Mouse (Mus musculus) intestine, embryonic 16.5 days (tissue): ENCODE data around the gene Smc1a. TPM values are rescaled to one million over a fixed set of nuclear protein-coding genes. Genes with fewer than 3 reads are reported as not detected.
"Not testable (repeated sequence)": the region's sequence is repeated elsewhere in the genome, so short reads cannot be mapped to it uniquely, and the experiment has no call there.

Source experiments
- ATAC-seq: fragments of 200-750 bp; cut with Nextera tagmentation; 2 replicates; pipeline ENCODE4 v1.8.0; 2017; ENCODE audit warnings: moderate TSS enrichment, moderate library complexity
- H3K27ac ChIP-seq: fragments of 300-500 bp; sonication (generic); 2 replicates; pipeline ENCODE4 v1.5.1; 2014; ENCODE audit warnings: mild to moderate bottlenecking, low read length
- H3K27me3 ChIP-seq: fragments of 300-500 bp; sonication (generic); replicated peaks from 2 replicates; pipeline ENCODE4 v1.6.1; 2014; ENCODE audit warnings: low read length, control low read depth, mixed read lengths; ENCODE audit not compliant: control insufficient read depth, insufficient read depth
- H3K36me3 ChIP-seq: fragments of 300-500 bp; sonication (generic); 2 replicates; pipeline ENCODE4 v1.6.1; 2014; ENCODE audit warnings: low read length, control low read depth; ENCODE audit not compliant: control insufficient read depth, insufficient read depth
- H3K4me1 ChIP-seq: fragments of 300-500 bp; sonication (generic); 2 replicates; pipeline ENCODE4 v1.6.1; 2014; ENCODE audit warnings: low read length, control low read depth, mixed read lengths; ENCODE audit not compliant: control insufficient read depth, insufficient read depth
- H3K4me2 ChIP-seq: fragments of 300-500 bp; sonication (generic); 2 replicates; pipeline ENCODE4 v1.6.1; 2014; ENCODE audit warnings: low read depth, low read length, control low read depth
- H3K4me3 ChIP-seq: fragments of 300-500 bp; sonication (generic); 2 replicates; pipeline ENCODE4 v1.5.1; 2014; ENCODE audit warnings: mild to moderate bottlenecking, low read length
- H3K9ac ChIP-seq: fragments of 300-500 bp; sonication (generic); 2 replicates; pipeline ENCODE4 v1.6.1; 2014; ENCODE audit warnings: low read depth, low read length
- H3K9me3 ChIP-seq: fragments of 300-500 bp; sonication (generic); 2 replicates; pipeline ENCODE4 v1.6.1; 2016; ENCODE audit warnings: low read length, control low read depth; ENCODE audit not compliant: control insufficient read depth
- WGBS: fragments of 180-500 bp; shearing (Covaris S2); extraction: QIAGEN DNeasy Blood & Tissue Kit; methylation state at CpG from one replicate; pipeline ENCODE4 v1.1.7; 2014; 5-methylcytosine and 5-hydroxymethylcytosine counted together
- polyA plus RNA-seq: library from polyadenylated mRNA; unstranded; fragments of >200 nt; fragmentation: Nextera tagmentation; extraction: Ambion mirVana; gene quantifications from 2 replicates; pipeline ENCODE4 v1.2.1, GENCODE M21; 2015

Gene Smc1a
- polyA plus RNA-seq, 1 experiment from 2014 or later, result 77.9 TPM

DNA sequence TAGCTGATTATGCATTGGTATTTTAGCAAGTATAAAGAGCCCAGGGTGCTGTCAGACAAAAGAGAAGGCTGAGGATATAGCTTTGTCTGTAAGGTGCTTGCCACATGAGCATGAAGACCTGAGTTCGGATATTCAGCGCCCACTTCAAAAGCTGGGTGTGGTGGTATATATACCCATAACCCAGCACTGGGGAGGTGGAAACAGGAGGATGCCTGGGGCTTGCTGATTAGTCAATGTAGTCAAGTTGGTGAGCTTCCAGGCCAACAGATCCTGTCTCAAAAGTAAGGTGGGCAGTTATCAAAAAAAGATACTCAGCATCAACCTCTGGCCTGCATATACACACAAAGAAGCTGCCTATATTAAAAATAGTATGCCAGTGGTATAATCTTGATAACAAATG is 3.1 kb downstream of the Smc1a start:
- WGBS, result 88% methylated on average over 2 of the region's 2 CpGs

DNA sequence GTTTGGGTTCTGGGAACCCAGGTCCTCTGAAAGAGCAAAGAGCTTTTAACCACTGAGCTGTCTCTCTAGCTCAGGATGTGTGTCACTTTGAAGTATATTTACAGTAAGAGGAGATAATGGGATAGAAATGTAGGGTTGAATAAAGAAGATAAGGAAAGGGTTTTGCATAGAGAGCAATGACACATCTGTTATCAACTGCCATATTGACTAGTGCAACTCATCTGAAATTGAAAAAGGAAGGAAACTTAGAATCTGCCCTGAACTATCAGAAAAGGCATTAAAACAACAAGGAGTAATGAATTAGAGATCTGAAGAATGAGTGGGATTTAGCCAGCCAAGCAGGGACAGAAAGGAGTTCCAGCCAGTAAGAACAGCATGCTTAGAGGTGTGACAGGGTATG is 23.6 kb downstream of the Smc1a start:
- H3K9me3 ChIP-seq, result no peaks in the 10 kb centered on the region
- no peak overlapping the region for H3K4me2 ChIP-seq
- no peaks in the 10 kb centered on the region for H3K27me3 ChIP-seq
- no peak for ATAC-seq
- H3K36me3 ChIP-seq, result no peaks in the 10 kb centered on the region
- no peaks in the 10 kb centered on the region for H3K4me1 ChIP-seq
- no peak overlapping the region for H3K9ac ChIP-seq
- no peak overlapping the region for H3K4me3 ChIP-seq
- no peak overlapping the region for H3K27ac ChIP-seq

More for the DNA sequence above, 3.1 kb downstream of the Smc1a start:
- Histone ChIP-seq H3K4me3 (no peak overlapping the region), H3K4me1 (peaks cover 5% of the 10 kb centered on the region; the same call in 1 of the 2 replicates), H3K9ac (no peak overlapping the region), H3K9me3 (no peaks in the 10 kb centered on the region), H3K27me3 (no peaks in the 10 kb centered on the region; the same call in 1 of the 2 replicates), H3K27ac (no peak overlapping the region), H3K36me3 (no peaks in the 10 kb centered on the region), H3K4me2 (no peak overlapping the region)
- ATAC-seq, result no peak

DNA sequence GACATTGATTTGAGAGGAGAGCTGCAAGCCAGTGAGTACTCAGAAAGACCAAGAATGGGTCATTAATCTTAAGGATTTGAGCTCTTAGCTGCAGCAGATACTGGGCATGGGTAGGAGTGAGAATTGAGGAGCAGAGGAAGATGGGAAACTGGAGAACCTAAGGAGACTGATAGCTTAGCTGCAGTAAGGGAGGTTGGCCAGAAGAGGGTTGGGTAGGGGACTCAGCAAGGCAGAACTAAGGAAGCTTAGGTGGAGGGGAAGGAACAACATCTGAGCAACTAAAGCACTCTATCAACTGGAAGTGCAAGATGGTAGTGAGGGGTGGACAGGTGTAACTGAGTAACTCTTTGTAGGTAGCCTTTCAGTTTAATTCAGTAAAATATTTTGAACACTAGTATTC is 31.0 kb downstream of the Smc1a start:
- peaks cover 3% of the 10 kb centered on the region; the same call in 1 of the 2 replicates for H3K27me3 ChIP-seq
- no peak for ATAC-seq
- no peaks in the 10 kb centered on the region for H3K36me3 ChIP-seq
- no peak overlapping the region for H3K4me3 ChIP-seq
- H3K9ac ChIP-seq, result no peak overlapping the region
- H3K4me2 ChIP-seq, result no peak overlapping the region
- no peaks in the 10 kb centered on the region for H3K4me1 ChIP-seq
- H3K27ac ChIP-seq, result no peak overlapping the region
- no peaks in the 10 kb centered on the region for H3K9me3 ChIP-seq

DNA sequence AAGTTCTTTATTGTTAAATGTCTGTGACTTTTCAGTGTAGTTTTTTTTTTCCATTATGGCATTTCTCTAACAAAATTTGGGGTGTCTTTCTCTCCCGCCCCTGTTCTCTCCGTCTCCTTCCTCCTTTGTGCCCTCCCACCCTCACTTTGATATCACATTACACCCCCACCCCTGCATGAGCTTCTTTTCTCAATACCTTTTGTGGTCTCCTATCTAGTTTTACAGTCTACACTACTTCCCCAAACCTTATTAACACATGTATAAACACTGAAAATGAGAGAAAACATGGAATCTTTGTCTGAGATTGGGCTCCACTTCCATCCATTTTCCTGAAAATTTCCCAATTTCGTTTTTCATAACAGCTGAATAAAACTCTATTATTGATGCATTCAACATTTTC is 36.3 kb downstream of the Smc1a start:
- H3K4me1 ChIP-seq, result no peaks in the 10 kb centered on the region
- 79% methylated on average over 3 of the region's 3 CpGs for WGBS
- no peak overlapping the region for H3K27ac ChIP-seq
- no peak overlapping the region for H3K4me2 ChIP-seq
- no peaks in the 10 kb centered on the region; the same call in 1 of the 2 replicates for H3K36me3 ChIP-seq
- no peak overlapping the region for H3K9ac ChIP-seq
- H3K9me3 ChIP-seq, result no peaks in the 10 kb centered on the region
- no peak overlapping the region for H3K4me3 ChIP-seq
- H3K27me3 ChIP-seq, result no peaks in the 10 kb centered on the region; the same call in 1 of the 2 replicates
- ATAC-seq, result no peak

DNA sequence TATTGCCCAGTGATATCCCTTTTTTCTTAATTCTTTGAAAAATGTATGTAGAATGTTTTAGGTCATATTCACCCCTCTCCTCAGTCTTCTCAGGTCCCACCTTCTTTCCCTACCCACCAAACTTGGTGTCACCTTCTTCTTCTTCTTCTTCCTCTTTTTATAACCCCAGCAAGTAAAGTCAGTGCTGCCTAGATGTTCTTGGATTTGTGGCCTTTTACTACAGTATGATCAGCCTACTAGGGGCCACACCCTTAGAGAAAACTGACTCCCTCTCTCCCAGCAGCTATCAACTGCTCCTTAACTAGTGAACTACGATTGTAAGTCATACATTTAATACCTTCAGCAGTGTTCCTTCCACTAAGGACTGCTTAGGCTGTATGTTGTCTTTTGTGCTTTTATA is 37.9 kb downstream of the Smc1a start:
- ATAC-seq, result no peak
- H3K4me2 ChIP-seq, result no peak overlapping the region
- no peaks in the 10 kb centered on the region for H3K4me1 ChIP-seq
- H3K9ac ChIP-seq, result no peak overlapping the region
- no peaks in the 10 kb centered on the region for H3K9me3 ChIP-seq
- no peaks in the 10 kb centered on the region; the same call in 1 of the 2 replicates for H3K36me3 ChIP-seq
- whole genome bisulfite sequencing, result 64% methylated on average over 1 of the region's 1 CpGs
- no peak overlapping the region for H3K27ac ChIP-seq
- no peaks in the 10 kb centered on the region; the same call in none of the 2 replicates for H3K27me3 ChIP-seq
- H3K4me3 ChIP-seq, result no peak overlapping the region

DNA sequence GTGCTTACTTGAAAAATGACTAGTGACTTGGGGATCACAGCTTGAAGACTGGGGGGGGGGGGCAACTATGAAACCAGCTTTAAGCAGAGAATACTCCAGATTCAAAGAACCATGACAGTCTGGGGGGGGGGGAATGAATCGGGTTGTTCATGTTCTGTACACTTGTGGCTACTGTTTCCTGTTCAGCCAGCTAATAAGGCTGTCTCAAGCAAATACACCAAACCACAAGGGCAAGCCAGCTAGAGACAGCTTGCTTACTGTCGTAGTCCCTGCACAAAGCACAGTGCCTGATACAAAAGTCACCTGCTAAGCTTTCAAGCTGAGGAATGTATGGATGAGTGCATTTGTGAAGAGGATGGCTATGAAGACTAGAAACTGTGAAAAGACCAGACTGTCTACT is 49.4 kb downstream of the Smc1a start:
- no peak overlapping the region for H3K9ac ChIP-seq
- no peak overlapping the region for H3K4me2 ChIP-seq
- 84% methylated on average over 2 of the region's 2 CpGs for WGBS
- no peak overlapping the region for H3K27ac ChIP-seq
- no peaks in the 10 kb centered on the region for H3K9me3 ChIP-seq
- ATAC-seq, result no peak
- H3K27me3 ChIP-seq, result peaks cover 6% of the 10 kb centered on the region; the same call in 1 of the 2 replicates
- H3K36me3 ChIP-seq, result no peaks in the 10 kb centered on the region; the same call in 1 of the 2 replicates
- no peak overlapping the region for H3K4me3 ChIP-seq
- H3K4me1 ChIP-seq, result no peaks in the 10 kb centered on the region

DNA sequence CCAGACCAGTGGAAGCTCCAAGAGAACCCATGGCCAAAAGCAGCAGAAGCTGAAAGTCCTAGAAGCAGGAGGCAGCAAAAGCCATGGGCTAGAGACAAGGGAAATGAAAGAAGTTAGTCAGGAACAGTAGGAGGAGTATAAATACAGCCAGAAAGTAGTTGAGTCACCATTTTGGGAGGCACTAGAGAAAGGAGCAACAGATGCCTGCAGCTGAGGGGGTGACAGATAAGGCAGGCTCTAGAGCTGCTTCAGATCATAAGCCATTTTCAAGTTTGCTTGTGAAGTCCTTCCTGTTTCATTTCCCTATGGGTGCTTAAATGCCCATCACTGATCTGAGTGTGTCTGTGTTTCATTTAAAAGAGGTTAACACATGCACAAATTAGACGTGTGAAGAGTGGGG is 51.6 kb downstream of the Smc1a start:
- no peaks in the 10 kb centered on the region; the same call in 1 of the 2 replicates for H3K36me3 ChIP-seq
- 52% methylated on average over 1 of the region's 1 CpGs for WGBS
- no peak overlapping the region for H3K9ac ChIP-seq
- no peak for ATAC-seq
- no peak overlapping the region for H3K4me2 ChIP-seq
- H3K27me3 ChIP-seq, result 0 out of 2 replicates have a peak, but pooled peaks cover 4% of the 10 kb centered on the region
- H3K9me3 ChIP-seq, result no peaks in the 10 kb centered on the region
- H3K4me3 ChIP-seq, result no peak overlapping the region
- H3K4me1 ChIP-seq, result no peaks in the 10 kb centered on the region
- H3K27ac ChIP-seq, result no peak overlapping the region

DNA sequence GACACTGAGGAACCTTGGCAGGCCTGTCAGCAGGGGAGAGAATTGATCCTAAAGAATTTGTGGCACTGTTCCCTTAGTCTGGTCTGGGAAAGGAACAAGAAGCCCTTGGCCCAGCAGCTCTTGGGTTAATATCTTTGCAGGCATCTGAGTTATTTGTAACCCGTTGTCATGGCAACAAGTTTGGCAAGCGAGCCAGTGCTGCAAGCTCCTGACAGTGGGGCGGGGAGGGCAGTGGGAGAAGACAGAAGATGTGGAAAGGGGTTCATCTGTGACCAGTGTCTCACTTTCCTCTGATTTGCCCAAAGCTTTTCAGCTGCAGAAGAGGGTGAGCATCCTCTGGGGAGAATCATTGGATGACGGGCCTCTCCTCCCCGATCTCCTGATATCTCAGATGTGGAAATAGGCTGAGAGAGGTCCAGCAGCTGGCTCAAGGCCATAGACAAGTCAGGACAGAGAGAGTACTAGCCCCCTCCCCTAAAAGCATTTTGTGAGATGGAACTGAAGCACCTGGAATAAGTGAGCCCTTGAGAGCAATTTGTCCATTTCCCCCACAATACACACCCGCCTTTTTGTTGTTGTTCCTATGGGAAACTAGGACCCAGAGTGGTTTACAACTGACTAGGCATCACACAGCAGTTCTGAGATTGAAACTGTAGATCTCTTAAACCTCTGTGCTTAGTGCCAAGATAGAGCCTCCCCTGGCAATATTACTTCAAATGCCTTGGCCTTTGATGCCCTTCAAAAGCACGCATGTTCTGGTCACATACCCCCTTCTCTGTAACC is 73.8 kb downstream of the Smc1a start:
- H3K4me1 ChIP-seq, H3K9ac ChIP-seq, ATAC-seq, H3K27ac ChIP-seq, H3K4me3 ChIP-seq, H3K36me3 ChIP-seq, H3K4me2 ChIP-seq, H3K9me3 ChIP-seq: not testable (repeated sequence)
- H3K27me3 ChIP-seq, result peaks cover 11% of the 10 kb centered on the region; the same call in 1 of the 2 replicates
- 31% methylated on average over 7 of the region's 7 CpGs for WGBS

DNA sequence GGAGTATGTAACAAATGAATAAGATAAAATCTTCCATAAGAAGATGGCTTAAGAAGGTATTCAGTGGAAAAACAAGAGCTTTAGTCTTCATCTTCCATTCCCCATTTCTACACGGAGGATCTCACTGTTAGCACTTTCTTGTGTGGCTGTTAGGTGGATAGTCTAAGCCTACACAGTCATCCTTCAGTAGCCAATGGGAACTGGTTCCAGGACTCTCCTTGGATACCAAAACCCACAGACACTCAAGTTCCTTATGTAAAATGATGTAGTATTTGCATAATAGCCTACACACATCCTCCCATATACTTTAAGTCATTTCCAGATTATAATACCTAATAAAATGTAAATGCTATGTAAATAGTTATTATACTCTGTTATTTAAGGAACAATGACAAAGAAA is 81.3 kb downstream of the Smc1a start:
- H3K27me3 ChIP-seq, result 0 out of 2 replicates have a peak, but pooled peaks cover 6% of the 10 kb centered on the region

More for the DNA sequence above, 81.3 kb downstream of the Smc1a start:
- Histone ChIP-seq H3K4me1 (no peaks in the 10 kb centered on the region), H3K27ac (no peak overlapping the region), H3K4me2 (no peak overlapping the region), H3K4me3 (no peak overlapping the region), H3K9me3 (no peaks in the 10 kb centered on the region), H3K36me3 (no peaks in the 10 kb centered on the region), H3K9ac (no peak overlapping the region)
- WGBS, result 58% methylated on average over 1 of the region's 1 CpGs
- ATAC-seq, result no peak
